Mouse (Mus musculus) activated CD4-positive, CD25-positive, alpha-beta regulatory T cell, adult 4 months (primary cell): ENCODE measurements around the gene Atf7. TPM values are rescaled to one million over a fixed set of nuclear protein-coding genes. Genes with fewer than 3 reads are reported as not detected.
"Not testable (repeated sequence)": the region's sequence is repeated elsewhere in the genome, so short reads cannot be mapped to it uniquely, and the experiment has no call there.

Source experiments
- ATAC-seq: one replicate; pipeline ENCODE4 v1.8.0; 2017
- polyA plus RNA-seq, 2 experiments: library from polyadenylated mRNA; unstranded; fragments of 100-300 nt; shearing (Covaris generic); gene quantifications; one replicate each; pipeline ENCODE4 v1.2.1; 2017

Gene Atf7
- 10 to 100 TPM; 32.4 to 36.5 TPM for polyA plus RNA-seq

DNA sequence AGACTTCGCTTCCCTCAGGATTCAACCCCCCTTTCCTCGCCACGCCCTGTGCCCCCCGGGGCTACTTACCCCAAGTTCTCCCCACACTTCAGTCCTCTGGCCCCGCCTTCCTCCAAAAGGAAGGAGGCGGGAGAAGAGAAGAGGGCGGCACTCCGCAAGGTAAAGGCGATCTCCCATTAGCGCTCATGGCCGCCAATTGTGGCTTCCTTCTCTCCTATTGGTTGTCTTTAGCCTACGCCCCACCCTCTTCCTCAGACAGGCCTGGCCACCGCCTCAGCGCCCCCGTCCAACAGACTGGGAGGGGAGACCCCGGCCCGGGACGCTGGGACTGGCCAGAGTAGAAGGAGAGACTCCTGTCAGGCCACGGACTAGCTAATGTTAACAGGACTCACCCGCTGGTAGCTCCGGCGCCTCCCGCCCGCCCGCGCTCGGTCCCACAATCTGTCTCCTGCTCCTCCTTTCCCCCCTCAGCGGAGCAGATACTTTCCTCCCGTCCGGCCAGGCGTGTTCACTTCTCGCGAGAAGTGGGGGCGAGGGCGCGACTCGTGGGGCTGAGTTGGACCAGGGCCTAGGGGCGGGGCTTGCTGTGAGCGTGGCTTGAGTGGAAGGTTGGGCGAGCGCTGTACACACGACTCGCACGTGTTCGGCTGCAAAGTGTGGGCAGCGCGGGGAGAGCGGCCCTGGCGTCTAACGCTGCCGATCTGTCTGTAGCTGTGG is at the start of gene Atf7, which contains the start of gene Gm28047:
Gene Atf7 (minus strand): TSS at position 495 of the 717 bp plus-strand sequence.
Gene Gm28047 (minus strand): TSS at position 98 of the 717 bp plus-strand sequence.
- peak; percentile 95 for ATAC-seq

DNA sequence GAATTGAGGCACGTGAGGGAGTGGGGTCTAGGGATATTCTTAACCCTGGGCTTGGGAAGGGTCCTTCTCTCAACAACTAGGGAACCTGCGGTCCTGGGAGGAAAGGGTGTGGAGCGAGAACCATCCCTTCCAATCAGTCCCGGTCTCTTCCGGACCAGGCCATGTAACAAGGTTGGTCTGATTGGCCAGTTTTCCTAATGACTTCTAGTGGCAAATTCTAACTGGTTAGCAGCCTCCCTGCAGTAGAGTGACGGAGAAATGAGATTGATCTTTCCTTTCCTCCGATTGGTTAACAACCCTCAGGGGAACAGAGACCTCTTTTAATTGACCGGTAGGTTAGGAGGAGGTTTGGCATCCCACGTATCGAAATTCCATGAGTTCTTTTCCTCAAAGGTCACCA is 48.3 kb upstream of the Atf7 start:
- no peak for ATAC-seq

GRCm38 (mm10) chr15:102672215-102673071 is 47.2 kb upstream of the Atf7 start, which contains the start of gene Atp5g2:
Atp5g2 (minus strand) TSS chr15:102672352.
- no peak for ATAC-seq

DNA sequence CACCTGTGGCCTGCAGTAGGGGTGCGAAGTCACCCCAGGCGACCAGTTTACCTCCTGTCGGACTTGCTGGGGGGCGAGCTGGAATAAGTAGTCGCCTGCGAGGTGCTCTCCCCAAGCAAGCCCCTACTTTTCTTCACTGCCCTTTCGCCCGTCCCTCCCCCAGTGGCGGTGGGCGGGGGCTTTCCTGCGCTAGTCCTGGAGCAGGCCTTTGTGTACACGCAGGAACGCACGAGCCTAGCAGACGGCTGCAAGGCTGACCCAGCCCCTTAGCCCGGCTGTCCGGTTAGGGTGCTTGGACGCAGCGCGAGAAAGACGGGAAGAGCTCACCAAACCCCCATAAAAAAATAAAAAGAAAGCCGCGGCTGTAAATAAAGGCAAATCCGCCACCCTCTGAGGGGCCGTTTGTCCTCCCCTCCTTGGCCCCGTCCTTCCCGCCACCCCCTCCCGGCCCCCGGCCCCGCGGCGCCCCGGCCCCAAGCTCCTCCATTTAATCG is 46.5 kb upstream of the Atf7 start:
- ATAC-seq = no peak

DNA sequence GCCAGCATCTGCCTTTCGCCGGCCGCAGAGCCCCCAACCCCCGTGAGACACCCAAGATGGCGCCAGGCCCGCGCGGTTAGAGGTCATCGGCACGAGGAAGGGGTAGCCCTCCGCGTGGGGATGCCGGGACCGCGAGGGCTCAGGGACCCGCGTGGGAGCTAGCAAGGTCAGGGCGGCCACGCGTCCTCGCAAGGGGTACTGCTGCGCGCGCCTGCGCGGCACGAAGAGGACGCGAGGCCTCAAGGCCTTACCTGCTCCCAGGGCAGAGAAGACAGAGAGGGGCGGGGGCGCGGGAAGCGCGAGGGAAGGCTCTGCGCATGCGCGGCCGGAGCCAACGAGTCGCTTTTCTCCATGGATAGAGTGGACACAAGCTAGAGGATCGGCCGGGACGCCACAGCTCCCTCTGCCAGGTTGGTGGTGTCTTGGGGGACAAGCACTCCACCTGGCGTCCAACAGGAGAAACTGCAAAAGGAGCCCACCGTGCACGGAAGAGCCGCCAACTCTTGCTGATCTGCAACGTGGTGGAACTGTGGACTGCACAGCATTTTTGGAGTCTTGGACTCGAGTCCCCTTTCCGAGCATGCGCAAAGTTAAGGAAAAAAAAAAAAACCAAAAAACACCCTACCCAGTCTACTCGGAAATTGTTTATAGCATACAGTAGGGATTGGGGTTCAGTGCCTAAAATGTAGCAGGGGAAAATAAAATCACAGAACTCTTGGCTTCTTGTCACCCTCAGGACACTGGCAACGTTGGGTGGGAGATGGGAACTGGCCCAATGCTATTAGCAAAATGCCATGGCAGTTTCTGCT is 45.7 kb upstream of the Atf7 start:
- ATAC-seq = peak; percentile 94

- ATAC-seq = no peak
Observed at GRCm38 (mm10) chr15:102670281-102670680, 45.0 kb upstream of the Atf7 start.

- no peak for ATAC-seq
Observed at GRCm38 (mm10) chr15:102669571-102669970, 44.3 kb upstream of the Atf7 start.

DNA sequence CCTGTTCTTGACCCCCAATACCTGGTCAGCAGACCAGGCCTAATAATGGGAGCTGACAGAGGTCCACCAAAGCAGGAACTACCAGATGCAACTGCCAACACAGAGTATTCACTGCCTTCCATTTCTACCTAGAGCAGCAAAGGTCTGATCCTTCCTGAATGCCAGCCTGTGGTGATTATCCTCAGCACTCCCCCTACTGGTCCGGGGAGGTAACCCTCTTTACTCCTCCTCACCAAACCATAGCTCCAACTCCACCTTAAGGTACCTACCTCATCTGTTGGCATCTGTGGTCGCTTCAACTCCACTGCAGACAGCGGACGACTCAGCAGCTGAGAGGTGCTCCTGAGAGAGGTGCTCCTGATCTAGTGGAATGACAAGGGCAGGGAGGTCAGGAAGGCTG is 40.2 kb upstream of the Atf7 start:
- peak; percentile 61 for ATAC-seq

GRCm38 (mm10) chr15:102663825-102664224 is 38.6 kb upstream of the Atf7 start:
- ATAC-seq = no peak

DNA sequence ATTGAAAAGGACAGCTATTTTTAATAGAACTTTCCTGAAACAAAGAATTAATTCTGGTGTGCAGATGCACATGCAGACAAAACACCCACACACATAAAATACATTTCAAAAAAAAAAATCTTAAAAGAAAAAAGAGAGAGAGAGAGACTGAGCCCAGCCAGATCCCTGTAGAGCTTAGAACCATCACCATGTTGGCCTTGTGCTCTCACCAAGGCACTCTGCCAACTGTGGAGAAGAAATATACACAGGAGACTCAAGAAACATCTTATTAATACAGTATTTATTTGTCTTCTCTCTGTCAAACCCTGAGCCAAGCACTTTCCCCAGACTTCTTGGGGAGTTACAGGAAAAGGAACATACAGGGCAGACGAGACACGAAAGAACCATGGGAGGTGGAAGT is 37.3 kb upstream of the Atf7 start:
- not testable (repeated sequence) for ATAC-seq

DNA sequence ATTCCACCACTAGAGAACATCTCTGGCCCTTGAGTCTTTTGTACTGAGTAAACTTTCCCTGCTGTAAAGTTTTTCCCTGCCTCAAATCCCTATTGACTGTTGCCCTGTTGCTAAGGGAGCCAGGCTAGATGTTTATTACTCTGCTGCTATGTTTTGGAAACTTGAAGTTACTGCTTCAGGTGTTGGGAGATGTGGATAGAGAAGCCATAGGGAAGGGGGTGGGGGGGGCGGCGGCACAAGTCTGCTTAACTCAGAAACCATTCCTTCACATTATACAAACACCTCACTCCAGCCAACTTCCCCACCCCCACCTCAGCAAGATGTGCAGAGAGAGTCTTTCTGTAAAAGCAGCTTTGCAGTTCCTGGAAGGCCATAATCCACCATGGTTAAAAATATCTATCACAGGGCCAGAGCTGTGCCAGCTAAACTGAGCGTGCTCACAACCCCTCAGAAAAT is 32.7 kb upstream of the Atf7 start:
- ATAC-seq = no peak

DNA sequence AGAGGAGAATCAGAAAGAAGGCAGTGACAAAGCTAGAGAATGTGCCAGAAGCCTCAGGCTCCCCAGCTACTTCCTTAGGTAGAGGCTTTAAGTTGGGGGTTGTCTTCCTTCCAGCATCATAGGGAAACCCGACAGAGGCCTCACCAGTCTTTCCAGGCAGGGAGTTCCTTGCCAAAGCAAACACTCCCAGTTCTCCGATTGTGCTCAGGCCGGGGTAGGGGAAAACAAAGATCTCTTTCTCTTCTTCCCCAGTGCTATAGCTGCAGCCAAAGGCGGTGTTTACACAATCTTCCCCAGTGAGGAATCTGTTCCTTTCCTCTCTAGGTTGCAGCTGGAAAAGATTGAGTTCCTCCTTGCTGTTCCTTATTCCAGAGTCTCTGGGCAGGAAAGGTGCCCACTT is 31.4 kb upstream of the Atf7 start:
- ATAC-seq = no peak

DNA sequence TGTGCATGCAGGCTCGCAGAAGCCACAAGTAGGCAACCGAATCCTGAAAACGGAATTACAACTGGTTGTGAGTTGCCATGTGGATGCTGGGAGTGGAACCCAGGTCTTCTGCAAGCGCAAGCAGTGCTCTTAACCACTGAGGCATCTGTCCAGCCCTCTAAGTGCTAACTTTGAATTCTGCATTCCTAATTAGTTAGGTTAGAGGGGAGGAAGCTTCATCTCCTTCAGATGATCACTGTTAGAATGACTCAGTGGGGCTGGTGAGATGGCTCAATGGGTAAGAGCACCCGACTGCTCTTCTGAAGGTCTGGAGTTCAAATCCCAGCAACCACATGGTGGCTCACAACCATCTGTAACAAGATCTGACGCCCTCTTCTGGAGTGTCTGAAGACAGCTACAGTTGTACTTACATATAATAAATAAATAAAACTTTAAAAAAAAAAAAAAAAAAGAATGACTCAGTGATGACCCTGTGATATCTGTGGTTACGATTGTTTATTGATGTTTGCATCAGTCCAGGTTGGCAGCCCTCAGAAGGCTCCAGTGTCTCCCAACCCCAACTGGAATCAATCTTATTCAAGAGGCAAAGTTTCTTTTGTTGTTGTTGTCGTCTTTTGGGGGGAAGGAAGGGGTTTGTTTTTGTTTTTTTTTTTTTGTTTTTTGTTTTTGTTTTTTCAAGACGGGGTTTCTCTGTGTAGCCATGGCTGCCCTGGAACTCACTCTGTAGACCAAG is 26.8 kb upstream of the Atf7 start:
- ATAC-seq = not testable (repeated sequence)

GRCm38 (mm10) chr15:102651107-102651506 is 25.8 kb upstream of the Atf7 start:
- no peak for ATAC-seq

DNA sequence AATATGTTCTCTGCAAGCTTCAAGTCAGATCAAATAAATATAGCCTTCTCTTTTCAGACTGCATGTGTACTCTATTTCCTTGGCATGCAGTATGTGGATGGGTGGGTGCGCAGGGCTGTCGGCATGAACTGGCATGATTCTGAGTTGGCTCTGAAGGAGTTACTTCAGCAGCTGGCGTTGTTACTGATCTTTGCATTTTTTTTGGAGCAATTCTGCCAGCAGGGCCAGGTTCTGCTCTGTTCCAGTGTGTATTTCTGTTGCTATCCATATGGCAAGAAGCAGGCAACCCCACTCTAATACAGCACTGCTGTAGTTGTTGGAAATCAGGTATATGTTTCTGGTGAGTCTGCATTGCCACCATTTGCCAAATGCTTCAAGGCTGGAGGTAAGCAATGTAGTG is 10.6 kb upstream of the Atf7 start:
- ATAC-seq = no peak

- ATAC-seq = no peak
Observed at GRCm38 (mm10) chr15:102634684-102635083, 9.4 kb upstream of the Atf7 start.

DNA sequence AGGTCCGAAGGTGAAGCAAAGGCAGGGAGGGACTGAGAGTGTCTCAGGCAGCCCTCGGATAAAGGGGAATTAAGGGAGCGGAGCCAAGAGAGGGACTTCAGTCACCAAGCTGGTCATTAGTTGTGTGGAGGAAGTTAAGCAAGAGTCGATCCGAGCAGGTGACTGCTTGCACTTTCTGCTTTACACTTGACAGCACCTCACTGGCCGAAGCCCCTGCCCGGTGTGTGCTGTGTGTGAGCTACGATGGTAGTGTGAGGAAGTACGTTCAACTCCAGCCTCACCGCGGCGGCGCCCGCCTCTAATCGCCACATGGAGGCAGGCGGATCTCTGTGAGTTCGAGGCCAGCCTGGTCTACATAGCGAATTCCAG is 407 bp upstream of the Atf7 start:
- peak; percentile 17 for ATAC-seq

DNA sequence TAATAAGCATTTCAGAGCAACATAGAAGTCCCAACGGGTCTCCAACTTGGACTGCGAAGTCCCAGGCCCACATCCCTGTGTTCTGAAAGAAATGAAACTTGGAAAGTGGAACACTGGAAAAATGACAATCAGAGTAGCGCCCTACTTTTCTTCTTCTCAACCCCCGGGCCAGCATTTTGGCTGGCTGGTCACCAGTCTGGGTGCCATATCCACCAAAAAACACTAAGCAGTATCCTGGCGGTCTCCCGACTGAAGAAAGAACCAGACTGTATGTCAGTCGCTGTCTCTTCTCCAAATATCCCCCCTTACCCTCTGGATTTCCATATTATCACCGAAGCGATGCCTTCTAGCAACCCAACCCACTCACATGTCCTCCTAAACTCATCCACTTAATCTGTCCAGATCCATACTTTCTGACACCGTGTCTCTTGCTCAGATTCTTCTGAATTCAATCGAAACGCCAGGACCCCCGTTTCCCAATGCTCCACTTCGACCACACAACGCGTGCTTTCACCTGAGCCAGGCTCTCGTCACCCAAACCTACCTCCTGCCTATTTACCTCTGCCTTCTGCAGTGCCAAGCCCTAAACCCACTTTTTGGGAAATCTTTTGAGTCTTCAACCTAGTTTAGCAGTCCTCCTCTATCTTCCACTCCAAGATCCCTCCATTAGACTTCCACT is 834 bp downstream of the Atf7 start:
- no peak for ATAC-seq

- ATAC-seq = no peak
Observed at GRCm38 (mm10) chr15:102623121-102623520, 2.1 kb downstream of the Atf7 start.

GRCm38 (mm10) chr15:102622536-102622935 is 2.7 kb downstream of the Atf7 start:
- ATAC-seq = no peak

DNA sequence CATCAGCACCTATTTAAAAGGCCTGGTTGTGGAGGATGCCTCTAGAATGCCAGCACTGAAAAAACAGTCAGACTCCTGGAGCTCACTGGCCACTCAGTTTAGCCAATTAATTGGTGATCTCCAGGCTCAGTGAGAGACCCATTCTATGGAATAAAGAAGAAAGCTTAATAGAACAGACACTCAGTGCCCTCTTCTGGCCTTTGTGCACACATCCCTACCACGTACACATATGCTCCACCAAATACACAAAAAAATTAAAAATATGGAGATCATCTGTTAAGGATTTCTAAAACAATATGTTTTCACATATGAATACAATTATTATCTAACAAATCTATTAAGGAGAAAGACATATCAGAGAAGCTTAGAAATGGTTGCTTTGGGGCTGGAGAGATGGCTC is 4.5 kb downstream of the Atf7 start:
- ATAC-seq = no peak
